Mouse (Mus musculus): ENCODE measurements around the gene Tcl1b4.

DNA sequence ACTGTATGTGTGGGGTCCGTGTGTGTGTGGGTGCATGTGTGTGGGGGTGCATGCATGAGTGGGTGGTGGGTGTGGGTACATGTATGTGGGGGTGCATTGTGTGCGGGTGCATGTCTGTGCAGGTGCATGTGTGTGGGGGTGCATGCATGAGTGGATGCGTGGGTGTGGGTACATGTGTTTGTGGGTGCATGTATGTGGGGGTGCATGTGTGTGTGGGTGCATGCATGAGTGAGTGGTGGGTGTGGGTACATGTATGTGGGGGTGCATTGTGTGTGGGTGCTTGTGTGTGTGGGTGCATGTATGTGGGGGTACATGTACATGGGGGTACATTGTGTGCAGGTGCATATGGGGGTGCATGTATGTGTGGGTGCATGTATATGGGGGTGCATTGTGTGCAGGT lies 52.0 kb downstream of the Tcl1b4 start:
- TF ChIP-seq CTCF (IDR thresholded peaks at IDR 0.05; ENCODE audit: low read depth, low read length) (no peak), POLR2A (IDR thresholded peaks at IDR 0.05; ENCODE audit: extremely low read depth, insufficient read depth, low read length) (no peak)

All from liver, adult 2 months (tissue).